Mouse (Mus musculus): ENCODE data around the gene Zfp710. TPM values are rescaled to one million over a fixed set of nuclear protein-coding genes. Genes with fewer than 3 reads are reported as not detected.

Zfp710 gene
- polyA plus RNA-seq, 1 experiment from 2014 or later, result 11.8 TPM

GRCm38 (mm10) chr7:80058405-80059063 lies 33.9 kb downstream of the Zfp710 start:
- 59% methylated on average over 4 of the region's 4 CpGs for WGBS (ENCODE audit: insufficient replicate concordance)
- no peaks in the 10 kb centered on the region for H3K27me3 ChIP-seq (ENCODE audit: control insufficient read depth, insufficient read depth, low read length)
- no peak overlapping the region for H3K4me3 ChIP-seq (ENCODE audit: low read depth, low read length)
- no peaks in the 10 kb centered on the region for H3K9me3 ChIP-seq (replicated peaks; ENCODE audit: control insufficient read depth, low read length)
- ATAC-seq (replicated peaks; ENCODE audit: insufficient number of reproducible peaks, low FRiP score, low TSS enrichment), result no peak
- H3K36me3 ChIP-seq (ENCODE audit: control insufficient read depth, insufficient read depth, low read length), result no peaks in the 10 kb centered on the region
- H3K27ac ChIP-seq (ENCODE audit: low read depth, low read length), result peak overlapping the region; percentile 87
- H3K4me1 ChIP-seq (ENCODE audit: control insufficient read depth, insufficient read depth, low read length), result peaks cover 54% of the 10 kb centered on the region
- H3K9ac ChIP-seq (ENCODE audit: low read depth, low read length), result no peak overlapping the region
- H3K4me2 ChIP-seq, result no peak overlapping the region; the same call in 1 of the 2 replicates

- Histone ChIP-seq H3K27me3 (ENCODE audit: control insufficient read depth, insufficient read depth, low read length) (no peaks in the 10 kb centered on the region), H3K36me3 (ENCODE audit: control insufficient read depth, insufficient read depth, low read length) (no peaks in the 10 kb centered on the region), H3K27ac (ENCODE audit: low read depth, low read length) (peak overlapping the region; percentile 87), H3K4me2 (no peak overlapping the region), H3K9ac (ENCODE audit: low read depth, low read length) (no peak overlapping the region), H3K4me3 (ENCODE audit: low read depth, low read length) (no peak overlapping the region), H3K4me1 (ENCODE audit: control insufficient read depth, insufficient read depth, low read length) (peaks cover 54% of the 10 kb centered on the region), H3K9me3 (replicated peaks; ENCODE audit: control insufficient read depth, low read length) (no peaks in the 10 kb centered on the region)
- 59% methylated on average over 13 of the region's 13 CpGs for WGBS (ENCODE audit: insufficient replicate concordance)
- ATAC-seq (replicated peaks; ENCODE audit: insufficient number of reproducible peaks, low FRiP score, low TSS enrichment), result no peak
Measured at GRCm38 (mm10) chr7:80059064-80059838, 34.6 kb downstream of the Zfp710 start.

GRCm38 (mm10) chr7:80060012-80060778 lies 35.6 kb downstream of the Zfp710 start:
- 55% methylated on average over 10 of the region's 10 CpGs for WGBS (ENCODE audit: insufficient replicate concordance)
- Histone ChIP-seq H3K27ac (ENCODE audit: low read depth, low read length) (peak overlapping the region; percentile 87), H3K4me3 (ENCODE audit: low read depth, low read length) (no peak overlapping the region), H3K9ac (ENCODE audit: low read depth, low read length) (no peak overlapping the region), H3K4me1 (ENCODE audit: control insufficient read depth, insufficient read depth, low read length) (peaks cover 55% of the 10 kb centered on the region), H3K9me3 (replicated peaks; ENCODE audit: control insufficient read depth, low read length) (no peaks in the 10 kb centered on the region), H3K27me3 (ENCODE audit: control insufficient read depth, insufficient read depth, low read length) (no peaks in the 10 kb centered on the region), H3K36me3 (ENCODE audit: control insufficient read depth, insufficient read depth, low read length) (no peaks in the 10 kb centered on the region), H3K4me2 (no peak overlapping the region)
- ATAC-seq (replicated peaks; ENCODE audit: insufficient number of reproducible peaks, low FRiP score, low TSS enrichment), result no peak; the same call in 1 of the 2 replicates

- ATAC-seq (replicated peaks; ENCODE audit: insufficient number of reproducible peaks, low FRiP score, low TSS enrichment), result no peak
- 89% methylated on average over 17 of the region's 17 CpGs for WGBS (ENCODE audit: insufficient replicate concordance)
Measured at GRCm38 (mm10) chr7:80062083-80062826, 37.6 kb downstream of the Zfp710 start.

GRCm38 (mm10) chr7:80063244-80063643 lies 38.6 kb downstream of the Zfp710 start:
- WGBS (ENCODE audit: insufficient replicate concordance), result 67% methylated on average over 5 of the region's 5 CpGs
- no peak overlapping the region for H3K9ac ChIP-seq (ENCODE audit: low read depth, low read length)
- no peaks in the 10 kb centered on the region for H3K9me3 ChIP-seq (replicated peaks; ENCODE audit: control insufficient read depth, low read length)
- no peaks in the 10 kb centered on the region for H3K27me3 ChIP-seq (ENCODE audit: control insufficient read depth, insufficient read depth, low read length)
- H3K4me1 ChIP-seq (ENCODE audit: control insufficient read depth, insufficient read depth, low read length), result peaks cover 37% of the 10 kb centered on the region
- ATAC-seq (replicated peaks; ENCODE audit: insufficient number of reproducible peaks, low FRiP score, low TSS enrichment), result no peak
- H3K27ac ChIP-seq (ENCODE audit: low read depth, low read length), result no peak overlapping the region
- no peaks in the 10 kb centered on the region for H3K36me3 ChIP-seq (ENCODE audit: control insufficient read depth, insufficient read depth, low read length)
- H3K4me3 ChIP-seq (ENCODE audit: low read depth, low read length), result no peak overlapping the region
- H3K4me2 ChIP-seq, result no peak overlapping the region

More at GRCm38 (mm10) chr7:80062083-80062826, 37.6 kb downstream of the Zfp710 start:
- Histone ChIP-seq H3K4me2 (no peak overlapping the region), H3K9ac (ENCODE audit: low read depth, low read length) (no peak overlapping the region), H3K9me3 (replicated peaks; ENCODE audit: control insufficient read depth, low read length) (no peaks in the 10 kb centered on the region), H3K27me3 (ENCODE audit: control insufficient read depth, insufficient read depth, low read length) (no peaks in the 10 kb centered on the region), H3K4me1 (ENCODE audit: control insufficient read depth, insufficient read depth, low read length) (peaks cover 44% of the 10 kb centered on the region), H3K36me3 (ENCODE audit: control insufficient read depth, insufficient read depth, low read length) (no peaks in the 10 kb centered on the region), H3K27ac (ENCODE audit: low read depth, low read length) (no peak overlapping the region), H3K4me3 (ENCODE audit: low read depth, low read length) (no peak overlapping the region)

- no peak overlapping the region for H3K4me3 ChIP-seq (ENCODE audit: low read depth, low read length)
- H3K4me1 ChIP-seq (ENCODE audit: control insufficient read depth, insufficient read depth, low read length), result peaks cover 34% of the 10 kb centered on the region
- no peak overlapping the region for H3K27ac ChIP-seq (ENCODE audit: low read depth, low read length)
- no peak overlapping the region for H3K4me2 ChIP-seq
- no peaks in the 10 kb centered on the region for H3K27me3 ChIP-seq (ENCODE audit: control insufficient read depth, insufficient read depth, low read length)
- H3K9me3 ChIP-seq (replicated peaks; ENCODE audit: control insufficient read depth, low read length), result no peaks in the 10 kb centered on the region
- H3K36me3 ChIP-seq (ENCODE audit: control insufficient read depth, insufficient read depth, low read length), result no peaks in the 10 kb centered on the region
- WGBS (ENCODE audit: insufficient replicate concordance), result 73% methylated on average over 15 of the region's 15 CpGs
- H3K9ac ChIP-seq (ENCODE audit: low read depth, low read length), result no peak overlapping the region
- no peak for ATAC-seq (replicated peaks; ENCODE audit: insufficient number of reproducible peaks, low FRiP score, low TSS enrichment)
Measured at GRCm38 (mm10) chr7:80063902-80064736, 39.5 kb downstream of the Zfp710 start.

GRCm38 (mm10) chr7:80065250-80065649 lies 40.6 kb downstream of the Zfp710 start:
- Histone ChIP-seq H3K9ac (ENCODE audit: low read depth, low read length) (no peak overlapping the region), H3K27me3 (ENCODE audit: control insufficient read depth, insufficient read depth, low read length) (no peaks in the 10 kb centered on the region), H3K4me3 (ENCODE audit: low read depth, low read length) (no peak overlapping the region), H3K4me2 (no peak overlapping the region), H3K4me1 (ENCODE audit: control insufficient read depth, insufficient read depth, low read length) (peaks cover 37% of the 10 kb centered on the region), H3K36me3 (ENCODE audit: control insufficient read depth, insufficient read depth, low read length) (no peaks in the 10 kb centered on the region), H3K27ac (ENCODE audit: low read depth, low read length) (no peak overlapping the region; the same call in 1 of the 2 replicates), H3K9me3 (replicated peaks; ENCODE audit: control insufficient read depth, low read length) (no peaks in the 10 kb centered on the region)
- no peak for ATAC-seq (replicated peaks; ENCODE audit: insufficient number of reproducible peaks, low FRiP score, low TSS enrichment)
- 56% methylated on average over 3 of the region's 3 CpGs for WGBS (ENCODE audit: insufficient replicate concordance)
